Mouse (Mus musculus): Measurements from ENCODE around the gene Coq6. TPM values are rescaled to one million over a fixed set of nuclear protein-coding genes. Genes with fewer than 3 reads are reported as not detected.

Gene Coq6
- total RNA-seq, 2 experiments from 2014 or later: 5.6 to 17.2 TPM

Other genes with a start within 250 kb of the Coq6 start
- not detected in 2 replicates for gene Dnal1, start 247.3 kb upstream of the Coq6 start, total RNA-seq (2015; ENCODE audit: low replicate concordance)
- 0.08 and 2.2 TPM in 2 replicates for gene Dnal1, start 247.3 kb upstream of the Coq6 start, total RNA-seq (2017; ENCODE audit: low replicate concordance)
- gene Pnma1, start 213.2 kb upstream of the Coq6 start, total RNA-seq (2015; ENCODE audit: low replicate concordance): 8.4 and 11.9 TPM in 2 replicates
- gene Pnma1, start 213.2 kb upstream of the Coq6 start, total RNA-seq (2017; ENCODE audit: low replicate concordance): 13.5 and 15.9 TPM in 2 replicates
- gene Elmsan1, start 142.8 kb upstream of the Coq6 start, total RNA-seq (2015; ENCODE audit: low replicate concordance): 20.9 and 23.5 TPM in 2 replicates
- 29.0 and 51.1 TPM in 2 replicates for gene Elmsan1, start 142.8 kb upstream of the Coq6 start, total RNA-seq (2017; ENCODE audit: low replicate concordance)
- gene Ptgr2, start 76.4 kb upstream of the Coq6 start, total RNA-seq (2015; ENCODE audit: low replicate concordance): 8.4 and 12.6 TPM in 2 replicates
- 29.3 and 32.6 TPM in 2 replicates for gene Ptgr2, start 76.4 kb upstream of the Coq6 start, total RNA-seq (2017; ENCODE audit: low replicate concordance)
- gene Zfp410, start 44.8 kb upstream of the Coq6 start, total RNA-seq (2015; ENCODE audit: low replicate concordance): 54.1 and 72.5 TPM in 2 replicates
- 63.2 and 85.4 TPM in 2 replicates for gene Zfp410, start 44.8 kb upstream of the Coq6 start, total RNA-seq (2017; ENCODE audit: low replicate concordance)
- 2.9 TPM in 1 of 2 replicates, not detected in the other for gene Fam161b, start 176 bp downstream of the Coq6 start, total RNA-seq (2015; ENCODE audit: low replicate concordance)
- gene Fam161b, start 176 bp downstream of the Coq6 start, total RNA-seq (2017; ENCODE audit: low replicate concordance): 3.6 and 3.7 TPM in 2 replicates
- 8.6 and 17.2 TPM in 2 replicates for gene Entpd5, start 47.4 kb downstream of the Coq6 start, total RNA-seq (2015; ENCODE audit: low replicate concordance)
- gene Entpd5, start 47.4 kb downstream of the Coq6 start, total RNA-seq (2017; ENCODE audit: low replicate concordance): 4.8 and 9.2 TPM in 2 replicates
- not detected in 2 replicates for gene Bbof1, start 47.4 kb downstream of the Coq6 start, total RNA-seq (2015; ENCODE audit: low replicate concordance)
- 2.6 and 9.1 TPM in 2 replicates for gene Bbof1, start 47.4 kb downstream of the Coq6 start, total RNA-seq (2017; ENCODE audit: low replicate concordance)
- 29.8 and 29.9 TPM in 2 replicates for gene Rnf113a2, start 55.5 kb downstream of the Coq6 start, total RNA-seq (2015; ENCODE audit: low replicate concordance)
- gene Rnf113a2, start 55.5 kb downstream of the Coq6 start, total RNA-seq (2017; ENCODE audit: low replicate concordance): 14.8 and 15.8 TPM in 2 replicates
- gene Aldh6a1, start 89.3 kb downstream of the Coq6 start, total RNA-seq (2015; ENCODE audit: low replicate concordance): 4.2 and 6.8 TPM in 2 replicates
- 2.6 and 7.5 TPM in 2 replicates for gene Aldh6a1, start 89.3 kb downstream of the Coq6 start, total RNA-seq (2017; ENCODE audit: low replicate concordance)
- 19.8 and 41.1 TPM in 2 replicates for gene Lin52, start 89.8 kb downstream of the Coq6 start, total RNA-seq (2015; ENCODE audit: low replicate concordance)
- 22.0 and 26.2 TPM in 2 replicates for gene Lin52, start 89.8 kb downstream of the Coq6 start, total RNA-seq (2017; ENCODE audit: low replicate concordance)
- gene Vsx2, start 208.1 kb downstream of the Coq6 start, total RNA-seq (2015; ENCODE audit: low replicate concordance): not detected in 2 replicates
- gene Vsx2, start 208.1 kb downstream of the Coq6 start, total RNA-seq (2017; ENCODE audit: low replicate concordance): not detected in 2 replicates